Mouse (Mus musculus): ENCODE data around the gene Hpca. TPM values are rescaled to one million over a fixed set of nuclear protein-coding genes. Genes with fewer than 3 reads are reported as not detected.

Gene Hpca
- total and polyA plus RNA-seq, 2 experiments from 2014 or later = 202 to 270 TPM

- 74% methylated on average over 5 of the region's 5 CpGs for WGBS
- TF ChIP-seq CTCF (IDR thresholded peaks at IDR 0.05; ENCODE audit: low read depth) = no peak
These were observed 21.7 kb upstream of the Hpca start for GRCm38 (mm10) chr4:129143509-129143908.

DNA sequence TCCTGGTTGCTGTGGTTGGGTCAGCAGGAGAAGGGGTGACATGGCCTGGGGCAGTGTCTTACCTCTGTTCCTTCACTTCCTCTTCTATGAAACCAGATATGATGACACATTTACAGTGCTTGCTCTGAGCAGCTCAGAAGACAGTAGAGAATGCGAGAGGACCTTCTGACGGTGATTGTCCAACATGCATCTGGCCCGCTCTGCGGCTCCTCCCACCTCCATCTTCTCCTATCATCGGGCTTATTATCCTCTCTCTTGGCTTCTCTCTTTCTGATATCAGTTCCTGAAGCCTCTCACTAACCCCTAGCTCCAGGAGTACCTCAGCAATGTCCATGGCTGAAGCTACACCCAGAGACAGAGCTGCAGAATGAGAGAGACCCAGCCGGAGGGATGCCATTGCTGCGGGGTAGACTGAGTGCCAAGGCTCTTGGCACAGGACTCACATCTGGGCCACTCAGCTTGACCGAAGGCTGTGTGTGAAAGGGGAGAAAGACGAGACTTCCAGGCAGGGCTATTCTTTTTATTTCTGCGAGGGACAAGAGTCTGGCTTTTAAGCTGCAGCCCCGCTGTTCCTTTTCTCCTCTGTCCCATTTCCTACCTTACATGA, 20.7 kb upstream of the Hpca start:
- 59% methylated on average over 11 of the region's 11 CpGs for WGBS
- H3K4me1 ChIP-seq (ENCODE audit: insufficient read depth, low read length) = peaks cover 38% of the 10 kb centered on the region
- no peak overlapping the region for H3K4me3 ChIP-seq (ENCODE audit: low read length)
- H3K36me3 ChIP-seq (ENCODE audit: insufficient read depth, low read length) = no peaks in the 10 kb centered on the region
- H3K27ac ChIP-seq = peak overlapping the region; percentile 82; the same call in 1 of the 2 replicates
- H3K9ac ChIP-seq (replicated peaks; ENCODE audit: low read length) = no peak overlapping the region
- no peaks in the 10 kb centered on the region for H3K9me3 ChIP-seq (ENCODE audit: low read length)
- no peaks in the 10 kb centered on the region for H3K27me3 ChIP-seq (ENCODE audit: insufficient read depth, low read length)
- no peak for TF ChIP-seq CTCF (IDR thresholded peaks at IDR 0.05; ENCODE audit: low read depth)
- ATAC-seq (no peak), DNase-seq (ENCODE audit: low spot score) (no peak)
- H3K4me2 ChIP-seq (ENCODE audit: low read depth, low read length) = no peak overlapping the region

More at GRCm38 (mm10) chr4:129143509-129143908, 21.7 kb upstream of the Hpca start:
- no peak overlapping the region for H3K9ac ChIP-seq (replicated peaks; ENCODE audit: low read length)
- H3K27ac ChIP-seq = peak overlapping the region; percentile 82; the same call in 1 of the 2 replicates
- no peaks in the 10 kb centered on the region for H3K27me3 ChIP-seq (ENCODE audit: insufficient read depth, low read length)
- no peaks in the 10 kb centered on the region for H3K36me3 ChIP-seq (ENCODE audit: insufficient read depth, low read length)
- ATAC-seq (no peak), DNase-seq (ENCODE audit: low spot score) (no peak)
- H3K4me1 ChIP-seq (ENCODE audit: insufficient read depth, low read length) = peaks cover 38% of the 10 kb centered on the region
- no peaks in the 10 kb centered on the region for H3K9me3 ChIP-seq (ENCODE audit: low read length)
- no peak overlapping the region for H3K4me2 ChIP-seq (ENCODE audit: low read depth, low read length)
- H3K4me3 ChIP-seq (ENCODE audit: low read length) = no peak overlapping the region

- no peak for TF ChIP-seq CTCF (IDR thresholded peaks at IDR 0.05; ENCODE audit: low read depth)
- Histone ChIP-seq H3K4me1 (ENCODE audit: insufficient read depth, low read length) (peaks cover 38% of the 10 kb centered on the region), H3K4me3 (ENCODE audit: low read length) (no peak overlapping the region), H3K9ac (replicated peaks; ENCODE audit: low read length) (no peak overlapping the region), H3K9me3 (ENCODE audit: low read length) (no peaks in the 10 kb centered on the region), H3K27me3 (ENCODE audit: insufficient read depth, low read length) (no peaks in the 10 kb centered on the region), H3K27ac (peak overlapping the region; percentile 82; the same call in 1 of the 2 replicates), H3K4me2 (ENCODE audit: low read depth, low read length) (no peak overlapping the region), H3K36me3 (ENCODE audit: insufficient read depth, low read length) (no peaks in the 10 kb centered on the region)
- 50% methylated on average over 17 of the region's 17 CpGs for WGBS
- no peak for ATAC-seq
- DNase-seq (ENCODE audit: low spot score) = peak; percentile 59
These were observed 20.0 kb upstream of the Hpca start for GRCm38 (mm10) chr4:129141560-129142438.

GRCm38 (mm10) chr4:129140808-129141207, 19.0 kb upstream of the Hpca start:
- no peak overlapping the region for H3K27ac ChIP-seq
- TF ChIP-seq CTCF (IDR thresholded peaks at IDR 0.05; ENCODE audit: low read depth) = no peak
- H3K9me3 ChIP-seq (ENCODE audit: low read length) = no peaks in the 10 kb centered on the region
- no peak overlapping the region for H3K4me3 ChIP-seq (ENCODE audit: low read length)
- DNase-seq (ENCODE audit: low spot score) (no peak), ATAC-seq (no peak)
- no peak overlapping the region for H3K9ac ChIP-seq (replicated peaks; ENCODE audit: low read length)
- WGBS = 90% methylated on average over 4 of the region's 4 CpGs
- no peaks in the 10 kb centered on the region for H3K27me3 ChIP-seq (ENCODE audit: insufficient read depth, low read length)
- H3K4me1 ChIP-seq (ENCODE audit: insufficient read depth, low read length) = peaks cover 38% of the 10 kb centered on the region
- no peaks in the 10 kb centered on the region for H3K36me3 ChIP-seq (ENCODE audit: insufficient read depth, low read length)
- no peak overlapping the region for H3K4me2 ChIP-seq (ENCODE audit: low read depth, low read length)

DNA sequence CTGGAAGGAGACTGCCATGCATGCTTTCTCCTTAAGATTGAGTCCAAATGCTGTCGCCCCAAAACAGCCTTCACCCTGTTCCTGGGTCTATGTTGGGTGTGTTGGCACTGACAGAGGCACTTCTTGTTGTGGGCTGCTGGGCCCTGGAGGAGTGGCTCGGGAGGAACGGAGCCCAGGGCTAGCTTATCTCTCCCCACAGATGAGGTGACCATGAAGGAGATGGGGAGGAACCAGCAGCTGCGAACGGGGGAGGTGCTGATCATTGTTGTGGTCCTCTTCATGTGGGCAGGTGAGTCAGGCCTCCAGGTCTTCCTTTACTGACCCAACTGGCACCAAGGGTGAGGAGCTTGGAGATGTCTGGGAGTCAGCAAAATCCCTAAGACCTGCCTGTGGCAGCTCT, 17.8 kb upstream of the Hpca start:
- no peak for TF ChIP-seq CTCF (IDR thresholded peaks at IDR 0.05; ENCODE audit: low read depth)
- ATAC-seq (no peak), DNase-seq (ENCODE audit: low spot score) (no peak)
- no peak overlapping the region for H3K4me3 ChIP-seq (ENCODE audit: low read length)
- no peaks in the 10 kb centered on the region for H3K36me3 ChIP-seq (ENCODE audit: insufficient read depth, low read length)
- peaks cover 29% of the 10 kb centered on the region for H3K4me1 ChIP-seq (ENCODE audit: insufficient read depth, low read length)
- H3K27ac ChIP-seq = no peak overlapping the region
- H3K9ac ChIP-seq (replicated peaks; ENCODE audit: low read length) = no peak overlapping the region
- WGBS = 90% methylated on average over 5 of the region's 5 CpGs
- H3K4me2 ChIP-seq (ENCODE audit: low read depth, low read length) = no peak overlapping the region
- no peaks in the 10 kb centered on the region for H3K27me3 ChIP-seq (ENCODE audit: insufficient read depth, low read length)
- H3K9me3 ChIP-seq (ENCODE audit: low read length) = no peaks in the 10 kb centered on the region

DNA sequence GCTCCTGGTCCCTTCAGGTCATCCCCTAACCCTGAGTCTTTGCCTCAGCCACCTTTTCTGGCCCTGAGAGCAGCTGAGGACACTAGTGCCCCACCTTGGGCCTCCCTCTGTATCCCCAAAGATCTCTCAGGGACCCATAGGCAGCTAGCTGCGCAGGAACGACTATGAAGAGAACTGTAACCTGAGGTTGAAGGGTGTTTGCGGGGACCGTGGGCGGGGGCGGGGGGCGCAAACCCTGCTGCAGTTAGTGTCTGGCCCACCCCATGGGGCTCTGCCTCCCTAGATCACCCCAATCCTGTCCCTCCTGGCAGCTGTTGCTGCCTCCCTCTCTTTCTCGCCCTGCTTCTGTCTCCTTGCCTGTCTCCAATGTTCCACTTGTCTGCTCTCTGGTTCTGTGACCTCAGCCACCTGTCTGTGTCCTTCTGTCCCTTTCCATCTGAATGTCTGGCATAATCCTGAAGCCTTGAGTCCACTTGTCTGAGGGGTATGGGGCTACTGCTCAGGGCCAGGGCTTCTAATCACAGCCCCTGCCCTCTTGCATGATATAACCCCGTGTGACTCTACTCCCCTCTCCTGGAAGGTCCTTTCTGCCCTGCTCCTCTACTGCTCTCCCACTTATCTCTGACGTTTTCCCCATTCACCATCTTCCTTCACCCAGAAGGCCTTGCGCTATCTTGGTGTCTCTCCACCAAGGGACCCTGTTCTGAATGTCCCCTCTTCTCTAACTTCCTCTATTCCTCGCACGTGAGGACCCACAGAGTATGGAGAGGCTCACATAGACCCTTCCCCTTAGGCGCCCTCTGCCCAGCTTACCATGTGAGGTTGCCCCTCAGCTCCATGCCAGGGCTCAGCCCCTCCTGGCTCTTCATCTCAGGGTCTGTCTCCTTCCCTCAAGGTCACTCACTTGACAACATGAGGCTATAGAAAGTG, 15.8 kb upstream of the Hpca start:
- Histone ChIP-seq H3K27me3 (ENCODE audit: insufficient read depth, low read length) (no peaks in the 10 kb centered on the region), H3K27ac (no peak overlapping the region), H3K36me3 (ENCODE audit: insufficient read depth, low read length) (no peaks in the 10 kb centered on the region), H3K4me1 (ENCODE audit: insufficient read depth, low read length) (peaks cover 18% of the 10 kb centered on the region), H3K4me2 (ENCODE audit: low read depth, low read length) (peak overlapping the region; percentile 88), H3K9ac (replicated peaks; ENCODE audit: low read length) (peak overlapping the region; percentile 77; the same call in 1 of the 2 replicates), H3K4me3 (ENCODE audit: low read length) (peak overlapping the region; percentile 63), H3K9me3 (ENCODE audit: low read length) (no peaks in the 10 kb centered on the region)
- TF ChIP-seq CTCF (IDR thresholded peaks at IDR 0.05; ENCODE audit: low read depth) = no peak
- no peak for ATAC-seq
- WGBS = 50% methylated on average over 14 of the region's 14 CpGs
- no peak for DNase-seq (ENCODE audit: low spot score)

Measured in hindbrain, postnatal 0 days (tissue).